Mouse (Mus musculus): Measurements from ENCODE around the gene Dclk1. TPM values are rescaled to one million over a fixed set of nuclear protein-coding genes. Genes with fewer than 3 reads are reported as not detected.

Dclk1 gene
- polyA plus RNA-seq, 1 experiment from 2014 or later: 11.8 TPM

DNA sequence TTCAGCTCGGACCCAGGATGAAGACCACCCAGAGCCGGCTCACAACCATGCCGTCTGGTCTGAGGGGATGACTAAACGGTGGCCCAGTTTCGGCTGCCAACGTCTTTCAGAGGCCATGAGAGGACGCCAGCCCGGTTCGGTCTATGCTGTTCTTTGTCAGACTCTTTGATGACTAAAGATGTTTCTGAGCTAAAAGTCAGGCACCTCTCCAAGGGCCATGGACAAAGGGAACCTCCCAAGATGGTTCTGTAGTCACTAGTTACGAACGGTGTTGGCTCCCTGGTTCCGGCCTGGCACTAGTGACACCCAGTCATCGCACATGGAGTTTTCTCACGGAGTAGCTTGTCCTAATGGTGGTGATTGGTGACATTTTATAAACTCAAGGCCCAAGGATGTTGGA, 110.4 kb downstream of the Dclk1 start:
- no peak for ATAC-seq (ENCODE audit: insufficient read depth, low FRiP score)

GRCm38 (mm10) chr3:55353169-55353568, 111.0 kb downstream of the Dclk1 start:
- no peak overlapping the region for H3K9ac ChIP-seq (ENCODE audit: low read length)
- peaks cover 9% of the 10 kb centered on the region; the same call in 1 of the 2 replicates for H3K4me1 ChIP-seq (ENCODE audit: control insufficient read depth, insufficient read depth, low read length)
- no peak overlapping the region for H3K4me3 ChIP-seq (replicated peaks; ENCODE audit: low read length)
- no peaks in the 10 kb centered on the region for H3K27me3 ChIP-seq (ENCODE audit: control insufficient read depth, insufficient read depth, low read length)
- H3K36me3 ChIP-seq (ENCODE audit: control insufficient read depth, insufficient read depth, low read length): no peaks in the 10 kb centered on the region
- no peak overlapping the region for H3K4me2 ChIP-seq (ENCODE audit: low read depth, low read length)
- 85% methylated on average over 9 of the region's 9 CpGs for WGBS
- ATAC-seq (ENCODE audit: insufficient read depth, low FRiP score): no peak
- H3K27ac ChIP-seq (ENCODE audit: low read length): no peak overlapping the region
- no peaks in the 10 kb centered on the region for H3K9me3 ChIP-seq (replicated peaks; ENCODE audit: control insufficient read depth, low read length)

More for the DNA sequence above, 110.4 kb downstream of the Dclk1 start:
- Histone ChIP-seq H3K4me1 (ENCODE audit: control insufficient read depth, insufficient read depth, low read length) (peaks cover 9% of the 10 kb centered on the region; the same call in 1 of the 2 replicates), H3K9me3 (replicated peaks; ENCODE audit: control insufficient read depth, low read length) (no peaks in the 10 kb centered on the region), H3K4me3 (replicated peaks; ENCODE audit: low read length) (no peak overlapping the region), H3K27me3 (ENCODE audit: control insufficient read depth, insufficient read depth, low read length) (no peaks in the 10 kb centered on the region), H3K4me2 (ENCODE audit: low read depth, low read length) (no peak overlapping the region), H3K27ac (ENCODE audit: low read length) (no peak overlapping the region), H3K36me3 (ENCODE audit: control insufficient read depth, insufficient read depth, low read length) (no peaks in the 10 kb centered on the region), H3K9ac (ENCODE audit: low read length) (no peak overlapping the region)
- WGBS: 81% methylated on average over 14 of the region's 14 CpGs

- Histone ChIP-seq H3K9me3 (replicated peaks; ENCODE audit: control insufficient read depth, low read length) (no peaks in the 10 kb centered on the region), H3K9ac (ENCODE audit: low read length) (0 out of 2 replicates have a peak overlapping the region, but pooled peaks have one; percentile 7), H3K27me3 (ENCODE audit: control insufficient read depth, insufficient read depth, low read length) (no peaks in the 10 kb centered on the region), H3K4me1 (ENCODE audit: control insufficient read depth, insufficient read depth, low read length) (peaks cover 9% of the 10 kb centered on the region; the same call in 1 of the 2 replicates), H3K36me3 (ENCODE audit: control insufficient read depth, insufficient read depth, low read length) (no peaks in the 10 kb centered on the region), H3K4me2 (ENCODE audit: low read depth, low read length) (no peak overlapping the region), H3K27ac (ENCODE audit: low read length) (no peak overlapping the region), H3K4me3 (replicated peaks; ENCODE audit: low read length) (no peak overlapping the region)
- peak; percentile 41; the same call in 1 of the 2 replicates for ATAC-seq (ENCODE audit: insufficient read depth, low FRiP score)
- WGBS: 40% methylated on average over 13 of the region's 13 CpGs
Measured at GRCm38 (mm10) chr3:55353909-55354511, 111.8 kb downstream of the Dclk1 start.

GRCm38 (mm10) chr3:55354765-55355164, 112.6 kb downstream of the Dclk1 start:
- WGBS: 23% methylated on average over 3 of the region's 3 CpGs
- no peaks in the 10 kb centered on the region for H3K9me3 ChIP-seq (replicated peaks; ENCODE audit: control insufficient read depth, low read length)
- ATAC-seq (ENCODE audit: insufficient read depth, low FRiP score): no peak

GRCm38 (mm10) chr3:55358486-55358885, 116.3 kb downstream of the Dclk1 start:
- ATAC-seq (ENCODE audit: insufficient read depth, low FRiP score): no peak
- Histone ChIP-seq H3K9ac (ENCODE audit: low read length) (no peak overlapping the region), H3K4me1 (ENCODE audit: control insufficient read depth, insufficient read depth, low read length) (peaks cover 9% of the 10 kb centered on the region; the same call in 1 of the 2 replicates), H3K9me3 (replicated peaks; ENCODE audit: control insufficient read depth, low read length) (no peaks in the 10 kb centered on the region), H3K27me3 (ENCODE audit: control insufficient read depth, insufficient read depth, low read length) (no peaks in the 10 kb centered on the region), H3K4me3 (replicated peaks; ENCODE audit: low read length) (no peak overlapping the region), H3K4me2 (ENCODE audit: low read depth, low read length) (no peak overlapping the region), H3K36me3 (ENCODE audit: control insufficient read depth, insufficient read depth, low read length) (no peaks in the 10 kb centered on the region), H3K27ac (ENCODE audit: low read length) (no peak overlapping the region)
- 85% methylated on average over 8 of the region's 8 CpGs for WGBS

More at GRCm38 (mm10) chr3:55354765-55355164, 112.6 kb downstream of the Dclk1 start:
- H3K4me1 ChIP-seq (ENCODE audit: control insufficient read depth, insufficient read depth, low read length): peaks cover 9% of the 10 kb centered on the region; the same call in 1 of the 2 replicates
- no peak overlapping the region for H3K4me2 ChIP-seq (ENCODE audit: low read depth, low read length)
- H3K4me3 ChIP-seq (replicated peaks; ENCODE audit: low read length): no peak overlapping the region
- no peaks in the 10 kb centered on the region for H3K36me3 ChIP-seq (ENCODE audit: control insufficient read depth, insufficient read depth, low read length)
- H3K27ac ChIP-seq (ENCODE audit: low read length): no peak overlapping the region
- H3K27me3 ChIP-seq (ENCODE audit: control insufficient read depth, insufficient read depth, low read length): no peaks in the 10 kb centered on the region
- no peak overlapping the region for H3K9ac ChIP-seq (ENCODE audit: low read length)

- H3K27me3 ChIP-seq (ENCODE audit: control insufficient read depth, insufficient read depth, low read length): no peaks in the 10 kb centered on the region
- no peak overlapping the region for H3K4me2 ChIP-seq (ENCODE audit: low read depth, low read length)
- no peak for ATAC-seq (ENCODE audit: insufficient read depth, low FRiP score)
- H3K4me1 ChIP-seq (ENCODE audit: control insufficient read depth, insufficient read depth, low read length): no peaks in the 10 kb centered on the region
- H3K36me3 ChIP-seq (ENCODE audit: control insufficient read depth, insufficient read depth, low read length): no peaks in the 10 kb centered on the region
- no peaks in the 10 kb centered on the region for H3K9me3 ChIP-seq (replicated peaks; ENCODE audit: control insufficient read depth, low read length)
- H3K27ac ChIP-seq (ENCODE audit: low read length): no peak overlapping the region
- no peak overlapping the region for H3K9ac ChIP-seq (ENCODE audit: low read length)
- no peak overlapping the region for H3K4me3 ChIP-seq (replicated peaks; ENCODE audit: low read length)
- 91% methylated on average over 3 of the region's 3 CpGs for WGBS
Measured at GRCm38 (mm10) chr3:55360836-55361235, 118.7 kb downstream of the Dclk1 start.

GRCm38 (mm10) chr3:55367166-55367565, 125.0 kb downstream of the Dclk1 start:
- Histone ChIP-seq H3K4me1 (ENCODE audit: control insufficient read depth, insufficient read depth, low read length) (no peaks in the 10 kb centered on the region), H3K4me2 (ENCODE audit: low read depth, low read length) (no peak overlapping the region), H3K9ac (ENCODE audit: low read length) (no peak overlapping the region), H3K36me3 (ENCODE audit: control insufficient read depth, insufficient read depth, low read length) (no peaks in the 10 kb centered on the region), H3K27ac (ENCODE audit: low read length) (no peak overlapping the region), H3K27me3 (ENCODE audit: control insufficient read depth, insufficient read depth, low read length) (no peaks in the 10 kb centered on the region), H3K9me3 (replicated peaks; ENCODE audit: control insufficient read depth, low read length) (no peaks in the 10 kb centered on the region), H3K4me3 (replicated peaks; ENCODE audit: low read length) (no peak overlapping the region)
- ATAC-seq (ENCODE audit: insufficient read depth, low FRiP score): no peak
- WGBS: 88% methylated on average over 8 of the region's 8 CpGs

DNA sequence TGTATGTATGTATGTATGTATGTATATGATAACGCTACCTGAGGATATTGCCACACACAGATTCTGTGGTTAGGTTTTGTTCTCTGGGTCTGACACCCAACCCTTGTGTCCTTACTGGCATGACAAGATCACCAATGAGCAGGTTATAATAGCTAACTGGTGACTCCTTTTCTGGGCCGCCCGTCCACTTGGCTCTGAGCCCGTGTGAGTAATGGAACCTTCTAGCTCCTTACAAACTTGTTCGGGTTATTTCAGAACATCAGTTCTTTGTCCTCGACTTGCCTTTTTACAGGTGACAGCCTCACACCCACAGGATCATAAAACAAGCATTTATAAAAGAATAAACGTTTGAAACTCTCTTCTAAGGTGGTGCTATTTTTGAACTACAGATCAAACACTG, 127.0 kb downstream of the Dclk1 start:
- no peaks in the 10 kb centered on the region for H3K36me3 ChIP-seq (ENCODE audit: control insufficient read depth, insufficient read depth, low read length)
- H3K9me3 ChIP-seq (replicated peaks; ENCODE audit: control insufficient read depth, low read length): no peaks in the 10 kb centered on the region
- no peaks in the 10 kb centered on the region for H3K4me1 ChIP-seq (ENCODE audit: control insufficient read depth, insufficient read depth, low read length)
- H3K27me3 ChIP-seq (ENCODE audit: control insufficient read depth, insufficient read depth, low read length): no peaks in the 10 kb centered on the region
- H3K4me2 ChIP-seq (ENCODE audit: low read depth, low read length): no peak overlapping the region
- H3K9ac ChIP-seq (ENCODE audit: low read length): no peak overlapping the region
- no peak overlapping the region for H3K4me3 ChIP-seq (replicated peaks; ENCODE audit: low read length)
- no peak for ATAC-seq (ENCODE audit: insufficient read depth, low FRiP score)
- 62% methylated on average over 7 of the region's 7 CpGs for WGBS
- no peak overlapping the region for H3K27ac ChIP-seq (ENCODE audit: low read length)

DNA sequence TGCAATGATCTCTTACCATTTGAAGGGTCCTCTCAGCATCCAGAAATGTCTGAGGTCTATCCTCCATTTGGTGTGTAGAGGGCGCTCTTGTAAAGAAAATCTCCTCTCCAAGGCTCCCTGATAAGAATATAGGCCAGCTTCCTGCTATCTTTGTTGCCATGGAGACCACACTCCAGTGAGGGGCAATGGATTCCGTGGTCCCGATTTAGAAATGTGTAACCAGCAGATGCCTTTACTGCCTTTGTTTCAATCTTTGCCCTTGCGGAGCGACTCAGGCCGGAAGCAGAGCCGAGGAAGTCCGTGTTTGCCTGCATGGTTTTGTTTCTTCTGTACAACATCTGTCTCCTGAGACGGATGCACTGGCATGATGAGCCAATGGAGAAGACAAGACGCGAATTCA, 131.5 kb downstream of the Dclk1 start:
- H3K9ac ChIP-seq (ENCODE audit: low read length): peak overlapping the region; percentile 57
- 6% methylated on average over 11 of the region's 11 CpGs for WGBS

More for the DNA sequence above, 131.5 kb downstream of the Dclk1 start:
- no peak overlapping the region for H3K27ac ChIP-seq (ENCODE audit: low read length)
- ATAC-seq (ENCODE audit: insufficient read depth, low FRiP score): peak; percentile 60
- H3K36me3 ChIP-seq (ENCODE audit: control insufficient read depth, insufficient read depth, low read length): no peaks in the 10 kb centered on the region
- no peaks in the 10 kb centered on the region for H3K27me3 ChIP-seq (ENCODE audit: control insufficient read depth, insufficient read depth, low read length)
- no peaks in the 10 kb centered on the region for H3K9me3 ChIP-seq (replicated peaks; ENCODE audit: control insufficient read depth, low read length)
- peak overlapping the region; percentile 49 for H3K4me3 ChIP-seq (replicated peaks; ENCODE audit: low read length)
- H3K4me2 ChIP-seq (ENCODE audit: low read depth, low read length): peak overlapping the region; percentile 70
- no peaks in the 10 kb centered on the region for H3K4me1 ChIP-seq (ENCODE audit: control insufficient read depth, insufficient read depth, low read length)
